Mouse (Mus musculus) lung, adult 2 months (tissue): ENCODE results near the gene Hoxd8.

Experiments
- CTCF ChIP-seq: fragments of 200-500 bp; IDR thresholded peaks from 2 replicates; pipeline ENCODE4 v1.5.1; 2011; ENCODE audit warnings: mild to moderate bottlenecking, low read length, control low read depth; ENCODE audit not compliant: insufficient read depth
- POLR2A ChIP-seq: fragments of 200-500 bp; IDR thresholded peaks from 2 replicates; pipeline ENCODE4 v1.6.1; 2011; ENCODE audit warnings: low read depth, mild to moderate bottlenecking, control low read depth, low read length, borderline replicate concordance; ENCODE audit errors: extremely low read depth

DNA sequence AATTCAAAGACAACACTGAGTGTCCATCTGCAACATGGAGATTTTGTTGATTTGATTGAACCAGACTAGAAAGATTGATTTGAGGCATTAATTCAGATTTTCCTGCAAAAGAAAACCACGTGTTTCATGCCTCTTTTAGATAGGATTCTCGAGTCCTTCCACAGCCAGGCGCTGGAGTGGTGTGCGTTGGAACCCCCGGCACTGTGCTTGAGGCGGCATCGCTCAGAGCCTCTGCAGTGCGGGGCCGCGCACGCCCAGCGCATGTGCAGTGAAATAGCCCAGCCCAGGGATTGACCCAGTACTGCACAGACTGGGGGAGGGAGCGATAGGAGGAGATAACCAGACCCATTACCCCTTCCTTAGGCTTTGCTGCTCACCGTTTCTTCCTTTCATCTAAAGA lies 10.5 kb downstream of the Hoxd8 start:
- TF ChIP-seq POLR2A = no peak
- no peak for TF ChIP-seq CTCF
